Mouse (Mus musculus): ENCODE data around the gene Hoxc4.

DNA sequence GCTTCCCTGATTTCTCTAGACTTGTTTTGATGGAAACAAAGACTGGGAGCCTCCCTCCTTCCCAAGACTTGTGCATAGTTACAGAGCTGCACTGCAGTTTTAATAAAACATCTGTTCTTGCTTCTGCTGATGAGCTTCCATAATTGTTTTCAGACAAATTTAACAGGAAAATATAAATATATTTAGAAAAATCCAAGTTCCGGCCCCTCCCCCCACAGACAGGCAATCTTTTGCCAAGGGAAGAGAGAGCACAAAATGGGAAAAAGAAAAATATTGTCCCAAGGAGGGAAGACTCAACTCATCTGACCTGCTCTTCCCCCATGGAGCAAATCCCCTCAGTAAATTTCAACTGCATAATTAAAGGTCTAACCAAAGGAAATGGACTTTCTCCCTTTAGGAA is 12.4 kb upstream of the Hoxc4 start:
- TF ChIP-seq CTCF (IDR thresholded peaks at IDR 0.05; ENCODE audit: low read depth) (no peak), EP300 (IDR thresholded peaks at IDR 0.05; ENCODE audit: low read depth) (no peak)
